Mouse (Mus musculus): ENCODE data around the gene Fhad1. TPM values are rescaled to one million over a fixed set of nuclear protein-coding genes. Genes with fewer than 3 reads are reported as not detected.
A peak's percentile ranks its signal among the peaks of the same experiment; 100 is the strongest.

Fhad1 gene
- polyA plus RNA-seq, 1 experiment: 0.28 TPM

- TF ChIP-seq CTCF (conservative IDR thresholded peaks at IDR 0.05; ENCODE audit: insufficient read depth, insufficient read length, low read depth, low read length) (no peak), POLR2A (IDR thresholded peaks at IDR 0.05; ENCODE audit: low read depth, low read length) (no peak)
- Histone ChIP-seq H3K4me3 (ENCODE audit: insufficient read depth, low read depth, low read length) (no peak overlapping the region), H3K27ac (ENCODE audit: insufficient read depth, low read depth, low read length) (no peak overlapping the region), H3K27me3 (replicated peaks; ENCODE audit: control insufficient read depth, insufficient read depth, low read length) (no peaks in the 10 kb centered on the region), H3K36me3 (ENCODE audit: control insufficient read depth, insufficient read depth, low read length) (no peaks in the 10 kb centered on the region), H3K4me1 (ENCODE audit: control insufficient read depth, insufficient read depth, low read length) (peaks cover 7% of the 10 kb centered on the region; the same call in 1 of the 2 replicates)
- DNase-seq: no peak
- 89% methylated on average over 5 of the region's 5 CpGs for WGBS
Observed at GRCm38 (mm10) chr4:141931526-141931925, 83.4 kb downstream of the Fhad1 start.

- WGBS: 95% methylated on average over 11 of the region's 11 CpGs
- no peaks in the 10 kb centered on the region for H3K27me3 ChIP-seq (replicated peaks; ENCODE audit: control insufficient read depth, insufficient read depth, low read length)
- no peak overlapping the region for H3K27ac ChIP-seq (ENCODE audit: insufficient read depth, low read depth, low read length)
- H3K4me1 ChIP-seq (ENCODE audit: control insufficient read depth, insufficient read depth, low read length): peaks cover 12% of the 10 kb centered on the region; the same call in 1 of the 2 replicates
- H3K4me3 ChIP-seq (ENCODE audit: insufficient read depth, low read depth, low read length): no peak overlapping the region
- no peak for DNase-seq
- H3K36me3 ChIP-seq (ENCODE audit: control insufficient read depth, insufficient read depth, low read length): no peaks in the 10 kb centered on the region
- TF ChIP-seq POLR2A (IDR thresholded peaks at IDR 0.05; ENCODE audit: low read depth, low read length): no peak
- no peak for TF ChIP-seq CTCF (conservative IDR thresholded peaks at IDR 0.05; ENCODE audit: insufficient read depth, insufficient read length, low read depth, low read length)
Observed at GRCm38 (mm10) chr4:141930001-141930400, 84.9 kb downstream of the Fhad1 start.

DNA sequence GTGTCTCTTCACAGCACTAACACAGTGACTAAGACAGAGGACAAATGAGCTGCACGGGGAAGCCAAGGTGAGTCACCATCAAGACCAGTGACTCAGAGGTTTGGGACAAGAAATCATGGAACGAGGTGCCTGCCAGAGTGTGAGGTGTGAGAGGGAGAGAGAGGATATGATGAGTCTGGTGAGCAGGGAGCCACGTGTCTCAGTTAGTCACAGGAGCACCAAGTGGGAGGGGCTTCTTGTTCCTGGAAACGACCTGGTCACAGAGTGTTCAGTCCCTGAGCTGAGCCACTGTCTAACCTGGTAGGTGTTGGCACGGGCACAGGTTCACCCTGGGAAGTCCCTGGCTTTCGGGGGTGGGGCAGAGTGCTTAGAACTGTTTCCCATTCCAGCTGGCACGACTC is 86.0 kb downstream of the Fhad1 start:
- TF ChIP-seq CTCF (conservative IDR thresholded peaks at IDR 0.05; ENCODE audit: insufficient read depth, insufficient read length, low read depth, low read length): no peak
- TF ChIP-seq POLR2A (IDR thresholded peaks at IDR 0.05; ENCODE audit: low read depth, low read length): no peak
- H3K27me3 ChIP-seq (replicated peaks; ENCODE audit: control insufficient read depth, insufficient read depth, low read length): no peaks in the 10 kb centered on the region
- WGBS: 30% methylated on average over 7 of the region's 7 CpGs
- H3K36me3 ChIP-seq (ENCODE audit: control insufficient read depth, insufficient read depth, low read length): no peaks in the 10 kb centered on the region
- no peak overlapping the region for H3K27ac ChIP-seq (ENCODE audit: insufficient read depth, low read depth, low read length)
- peak; percentile 97 for DNase-seq
- no peak overlapping the region for H3K4me3 ChIP-seq (ENCODE audit: insufficient read depth, low read depth, low read length)
- peaks cover 12% of the 10 kb centered on the region; the same call in 1 of the 2 replicates for H3K4me1 ChIP-seq (ENCODE audit: control insufficient read depth, insufficient read depth, low read length)

DNA sequence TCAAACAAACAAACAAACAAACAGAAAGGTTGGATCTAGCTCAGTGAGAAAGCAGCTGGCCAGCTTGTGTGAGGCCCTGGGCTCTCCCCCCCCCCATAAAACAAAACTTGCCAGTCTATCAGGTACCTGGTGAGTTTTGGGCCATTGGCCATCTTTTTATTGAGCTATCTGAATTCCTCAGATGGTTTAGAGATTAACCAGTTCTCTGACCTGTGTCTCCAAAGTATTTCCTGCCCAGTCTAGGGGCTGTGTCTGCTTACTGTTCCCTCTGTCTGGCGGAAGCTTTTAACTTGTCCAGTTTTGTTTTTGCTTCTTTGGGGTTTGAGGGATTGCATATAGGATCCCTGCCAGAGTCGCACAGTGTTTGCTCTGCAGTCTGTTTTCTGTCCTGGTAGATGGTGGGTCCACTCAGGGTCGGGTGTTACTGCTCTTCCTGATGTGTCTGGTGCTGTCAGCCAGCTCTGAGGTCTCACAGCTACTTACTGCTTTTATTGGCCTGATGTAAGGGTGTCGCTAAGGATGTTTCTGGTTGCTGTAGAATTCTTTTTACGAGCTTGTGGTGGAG is 89.0 kb downstream of the Fhad1 start:
- Histone ChIP-seq H3K4me1 (ENCODE audit: control insufficient read depth, insufficient read depth, low read length) (peaks cover 12% of the 10 kb centered on the region; the same call in 1 of the 2 replicates), H3K27ac (ENCODE audit: insufficient read depth, low read depth, low read length) (no peak overlapping the region), H3K36me3 (ENCODE audit: control insufficient read depth, insufficient read depth, low read length) (no peaks in the 10 kb centered on the region), H3K27me3 (replicated peaks; ENCODE audit: control insufficient read depth, insufficient read depth, low read length) (no peaks in the 10 kb centered on the region), H3K4me3 (ENCODE audit: insufficient read depth, low read depth, low read length) (no peak overlapping the region)
- TF ChIP-seq POLR2A (IDR thresholded peaks at IDR 0.05; ENCODE audit: low read depth, low read length) (no peak), CTCF (conservative IDR thresholded peaks at IDR 0.05; ENCODE audit: insufficient read depth, insufficient read length, low read depth, low read length) (no peak)
- WGBS: 29% methylated on average over 5 of the region's 5 CpGs
- DNase-seq: peak; percentile 62

GRCm38 (mm10) chr4:141923961-141924360 is 90.9 kb downstream of the Fhad1 start:
- DNase-seq: no peak
- TF ChIP-seq POLR2A (IDR thresholded peaks at IDR 0.05; ENCODE audit: low read depth, low read length): no peak
- no peak for TF ChIP-seq CTCF (conservative IDR thresholded peaks at IDR 0.05; ENCODE audit: insufficient read depth, insufficient read length, low read depth, low read length)
- Histone ChIP-seq H3K4me1 (ENCODE audit: control insufficient read depth, insufficient read depth, low read length) (peaks cover 9% of the 10 kb centered on the region; the same call in 1 of the 2 replicates), H3K36me3 (ENCODE audit: control insufficient read depth, insufficient read depth, low read length) (no peaks in the 10 kb centered on the region), H3K4me3 (ENCODE audit: insufficient read depth, low read depth, low read length) (no peak overlapping the region), H3K27ac (ENCODE audit: insufficient read depth, low read depth, low read length) (no peak overlapping the region), H3K27me3 (replicated peaks; ENCODE audit: control insufficient read depth, insufficient read depth, low read length) (no peaks in the 10 kb centered on the region)
- WGBS: 71% methylated on average over 11 of the region's 11 CpGs

DNA sequence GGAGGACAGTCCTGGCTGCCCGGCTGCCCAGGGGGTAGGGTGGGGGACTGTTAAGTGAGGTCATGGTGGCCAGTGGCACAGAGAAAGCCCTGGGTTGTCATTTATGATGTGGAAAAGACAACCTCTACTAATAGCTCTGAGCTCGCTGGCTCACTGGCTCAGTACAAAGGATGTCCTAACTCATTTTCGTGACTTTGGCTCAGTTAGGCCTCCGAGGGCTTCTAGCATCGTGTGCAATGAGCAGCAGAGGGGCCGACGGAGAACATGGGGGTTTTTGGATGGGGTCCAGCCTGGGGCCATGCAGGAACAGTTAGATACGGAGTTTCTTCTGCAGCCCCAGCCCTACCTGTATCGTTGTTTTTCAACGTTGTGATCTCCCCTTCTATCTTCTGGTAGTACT is 94.5 kb downstream of the Fhad1 start:
- no peaks in the 10 kb centered on the region for H3K36me3 ChIP-seq (ENCODE audit: control insufficient read depth, insufficient read depth, low read length)
- TF ChIP-seq CTCF (conservative IDR thresholded peaks at IDR 0.05; ENCODE audit: insufficient read depth, insufficient read length, low read depth, low read length) (no peak), POLR2A (IDR thresholded peaks at IDR 0.05; ENCODE audit: low read depth, low read length) (no peak)
- WGBS: 78% methylated on average over 10 of the region's 10 CpGs
- DNase-seq: no peak
- no peaks in the 10 kb centered on the region for H3K27me3 ChIP-seq (replicated peaks; ENCODE audit: control insufficient read depth, insufficient read depth, low read length)
- H3K27ac ChIP-seq (ENCODE audit: insufficient read depth, low read depth, low read length): no peak overlapping the region
- no peaks in the 10 kb centered on the region for H3K4me1 ChIP-seq (ENCODE audit: control insufficient read depth, insufficient read depth, low read length)
- no peak overlapping the region for H3K4me3 ChIP-seq (ENCODE audit: insufficient read depth, low read depth, low read length)

GRCm38 (mm10) chr4:141917735-141918419 is 97.0 kb downstream of the Fhad1 start:
- 69% methylated on average over 7 of the region's 7 CpGs for WGBS
- DNase-seq: no peak
- no peaks in the 10 kb centered on the region for H3K4me1 ChIP-seq (ENCODE audit: control insufficient read depth, insufficient read depth, low read length)
- H3K36me3 ChIP-seq (ENCODE audit: control insufficient read depth, insufficient read depth, low read length): no peaks in the 10 kb centered on the region
- no peak overlapping the region for H3K4me3 ChIP-seq (ENCODE audit: insufficient read depth, low read depth, low read length)
- H3K27ac ChIP-seq (ENCODE audit: insufficient read depth, low read depth, low read length): no peak overlapping the region
- TF ChIP-seq CTCF (conservative IDR thresholded peaks at IDR 0.05; ENCODE audit: insufficient read depth, insufficient read length, low read depth, low read length) (no peak), POLR2A (IDR thresholded peaks at IDR 0.05; ENCODE audit: low read depth, low read length) (no peak)
- H3K27me3 ChIP-seq (replicated peaks; ENCODE audit: control insufficient read depth, insufficient read depth, low read length): no peaks in the 10 kb centered on the region

Measured in kidney, adult 2 months (tissue).